Mouse (Mus musculus): Measurements from ENCODE around the gene Pcolce.

- TF ChIP-seq POLR2A (IDR thresholded peaks at IDR 0.05; ENCODE audit: borderline replicate concordance, low read depth, low read length) (no peak), CTCF (IDR thresholded peaks at IDR 0.05; ENCODE audit: low read depth, low read length) (no peak)
These were observed 4.3 kb downstream of the Pcolce start for GRCm38 (mm10) chr5:137609292-137609691.
